Mouse (Mus musculus) gastrocnemius, postnatal 4 days (tissue): Measurements from ENCODE around the gene Tor1aip1. TPM values are rescaled to one million over a fixed set of nuclear protein-coding genes. Genes with fewer than 3 reads are reported as not detected.

Source experiments
- total RNA-seq, 2 experiments: library from RNA; stranded (reverse); gene quantifications; 2 replicates each; pipeline ENCODE4 v1.2.3; 2021

The Tor1aip1 gene
- total RNA-seq, 2 experiments from 2014 or later = 73.7 to 87.8 TPM

Other genes with a start within 250 kb of the Tor1aip1 start
- gene Qsox1, start 223.6 kb downstream of the Tor1aip1 start, total RNA-seq = 10 to 100 TPM; 55.3 to 59.9 TPM
- gene Cep350, start 63.2 kb downstream of the Tor1aip1 start, total RNA-seq = 10 to 100 TPM; 65.3 to 67.9 TPM
- gene Tor1aip2, start 1.1 kb downstream of the Tor1aip1 start, total RNA-seq = 10 to 100 TPM; 86.3 to 87.9 TPM
- under 1 TPM in 1 of 2 experiments, not detected in 1; 0.10 TPM for gene Fam163a, start 168.5 kb upstream of the Tor1aip1 start, total RNA-seq